Mouse (Mus musculus) monocyte, adult 59 days (primary cell): ENCODE data around the gene Hmgn5. TPM values are rescaled to one million over a fixed set of nuclear protein-coding genes. Genes with fewer than 3 reads are reported as not detected.

Source experiments
- total RNA-seq, 2 experiments: library from RNA; stranded (reverse); gene quantifications; one replicate each; pipeline ENCODE4 v1.2.4; 2023

Hmgn5 gene
- 10 to 100 TPM in 1 of 2 experiments, 1 to 10 TPM in 1; 8.4 to 11.8 TPM for total RNA-seq

GRCm38 (mm10) chrX:109013283-109013682, at the start of gene Hmgn5:
TSS of gene Hmgn5 (minus strand) at chrX:109013404.

Other genes with a start within 250 kb of the Hmgn5 start
- gene Brwd3, start 179.0 kb downstream of the Hmgn5 start, total RNA-seq: 10 to 100 TPM; 22.0 TPM
- gene Sh3bgrl, start 82.0 kb upstream of the Hmgn5 start, total RNA-seq: 100 to 1,000 TPM; 167 to 186 TPM
- gene Gm6377, start 183.4 kb upstream of the Hmgn5 start, total RNA-seq: 100 to 1,000 TPM in 1 of 2 experiments, 10 to 100 TPM in 1; 92.6 to 123 TPM